Mouse (Mus musculus) embryonic facial prominence, embryonic 13.5 days (tissue): ENCODE measurements around the gene Serpinf1. TPM values are rescaled to one million over a fixed set of nuclear protein-coding genes. Genes with fewer than 3 reads are reported as not detected.

Experiments
- ATAC-seq: fragments of 200-750 bp; cut with Nextera tagmentation; 2 replicates; pipeline ENCODE4 v1.8.0; 2017; ENCODE audit warnings: low read depth; ENCODE audit not compliant: insufficient number of reproducible peaks, insufficient read depth, low FRiP score, low TSS enrichment
- H3K27ac ChIP-seq: fragments of 300-500 bp; sonication (generic); 2 replicates; pipeline ENCODE4 v1.5.1; 2015; ENCODE audit warnings: moderate library complexity, mild to moderate bottlenecking, inconsistent platforms
- H3K27me3 ChIP-seq: fragments of 300-500 bp; sonication (generic); 2 replicates; pipeline ENCODE4 v1.6.1; 2015; ENCODE audit warnings: mild to moderate bottlenecking, inconsistent platforms
- H3K36me3 ChIP-seq: fragments of 300-500 bp; sonication (generic); 2 replicates; pipeline ENCODE4 v1.6.1; 2015; ENCODE audit warnings: mild to moderate bottlenecking, inconsistent platforms
- H3K4me1 ChIP-seq: fragments of 300-500 bp; sonication (generic); 2 replicates; pipeline ENCODE4 v1.6.1; 2015; ENCODE audit warnings: inconsistent platforms
- H3K4me2 ChIP-seq: fragments of 300-500 bp; sonication (generic); 2 replicates; pipeline ENCODE4 v1.6.1; 2015; ENCODE audit warnings: moderate library complexity, mild to moderate bottlenecking, inconsistent platforms
- H3K4me3 ChIP-seq: fragments of 300-500 bp; sonication (generic); 2 replicates; pipeline ENCODE4 v1.5.1; 2015; ENCODE audit warnings: mild to moderate bottlenecking, inconsistent platforms
- H3K9ac ChIP-seq: fragments of 300-500 bp; sonication (generic); 2 replicates; pipeline ENCODE4 v1.6.1; 2015; ENCODE audit warnings: mild to moderate bottlenecking, inconsistent platforms
- H3K9me3 ChIP-seq: fragments of 300-500 bp; sonication (generic); 2 replicates; pipeline ENCODE4 v1.6.1; 2016; ENCODE audit warnings: inconsistent platforms
- WGBS: fragments of 180-500 bp; shearing (Covaris S2); methylation state at CpG from one replicate; pipeline ENCODE4 v1.1.7; 2015; ENCODE audit warnings: mixed read lengths; 5-methylcytosine and 5-hydroxymethylcytosine counted together
- polyA plus RNA-seq: library from polyadenylated mRNA; unstranded; fragments of >200 nt; fragmentation: Nextera tagmentation; extraction: Ambion mirVana; gene quantifications from 2 replicates; pipeline ENCODE4 v1.2.1, GENCODE M21; 2015

The Serpinf1 gene
- polyA plus RNA-seq, result 259 and 277 TPM in 2 replicates

GRCm38 (mm10) chr11:75422013-75422792 is at the start of gene Serpinf1:
Serpinf1 (minus strand) TSS chr11:75422701.
- Histone ChIP-seq H3K9me3 (no peaks in the 10 kb centered on the region), H3K4me1 (peaks cover 32% of the 10 kb centered on the region), H3K36me3 (peaks cover 10% of the 10 kb centered on the region), H3K27me3 (no peaks in the 10 kb centered on the region), H3K9ac (peak within 1 kb of the TSS; percentile 77), H3K4me2 (peak within 1 kb of the TSS; percentile 83), H3K27ac (peak within 1 kb of the TSS; percentile 88), H3K4me3 (peak within 1 kb of the TSS; percentile 57)
- ATAC-seq, result no peak
- WGBS, result 15% methylated on average over 10 of the region's 10 CpGs

DNA sequence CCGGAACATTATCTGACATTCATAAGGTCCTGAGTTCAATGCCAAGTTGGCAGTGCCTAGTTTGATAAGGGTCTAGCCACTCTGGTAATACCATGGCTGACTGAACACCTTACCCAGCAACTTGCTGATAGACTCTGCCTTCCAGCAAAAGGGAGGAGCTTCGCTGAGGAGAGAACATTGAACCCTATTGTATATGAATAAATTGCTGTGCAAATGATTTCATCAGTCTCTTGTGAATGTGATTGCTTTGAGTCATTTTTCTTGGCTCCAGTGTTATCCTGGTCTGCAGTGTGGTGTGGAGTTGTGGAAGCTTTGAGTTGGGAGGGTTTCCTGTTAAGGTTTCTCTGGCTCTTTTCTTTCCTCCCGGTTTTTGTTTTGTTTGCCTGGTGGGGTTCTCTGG is 48.2 kb upstream of the Serpinf1 start:
- 75% methylated on average over 3 of the region's 3 CpGs for WGBS
- H3K27me3 ChIP-seq, result no peaks in the 10 kb centered on the region
- no peak for ATAC-seq
- H3K9ac ChIP-seq, result no peak overlapping the region
- H3K4me1 ChIP-seq, result peaks cover 17% of the 10 kb centered on the region
- H3K9me3 ChIP-seq, result no peaks in the 10 kb centered on the region
- H3K27ac ChIP-seq, result no peak overlapping the region
- H3K36me3 ChIP-seq, result peaks cover 3% of the 10 kb centered on the region; the same call in 1 of the 2 replicates
- no peak overlapping the region for H3K4me3 ChIP-seq
- no peak overlapping the region for H3K4me2 ChIP-seq

DNA sequence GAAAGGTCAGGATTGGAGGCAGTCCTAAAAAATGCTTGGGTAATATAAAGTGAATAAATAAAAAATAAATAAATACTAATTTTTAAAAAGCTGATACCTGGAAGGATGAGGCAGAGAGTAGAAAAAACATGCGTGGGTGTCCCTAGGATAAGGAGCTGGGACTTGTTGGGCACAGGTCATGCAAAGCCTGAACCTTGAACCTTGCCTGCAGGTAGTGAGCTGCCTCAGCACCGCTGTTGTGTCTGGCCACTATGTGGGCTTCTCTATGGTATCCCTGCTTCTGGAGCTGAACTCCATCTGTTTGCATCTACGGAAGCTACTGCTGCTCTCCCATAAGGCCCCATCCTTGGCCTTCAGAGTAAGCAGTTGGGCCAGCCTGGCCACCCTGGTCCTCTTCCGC is 46.8 kb upstream of the Serpinf1 start:
- Histone ChIP-seq H3K4me1 (peaks cover 17% of the 10 kb centered on the region), H3K36me3 (peaks cover 11% of the 10 kb centered on the region), H3K27me3 (no peaks in the 10 kb centered on the region), H3K4me2 (no peak overlapping the region), H3K4me3 (no peak overlapping the region), H3K9ac (no peak overlapping the region), H3K9me3 (no peaks in the 10 kb centered on the region), H3K27ac (no peak overlapping the region)
- no peak for ATAC-seq
- WGBS, result 91% methylated on average over 4 of the region's 4 CpGs

GRCm38 (mm10) chr11:75468410-75468809 is 45.9 kb upstream of the Serpinf1 start:
- Histone ChIP-seq H3K27me3 (no peaks in the 10 kb centered on the region), H3K4me3 (peak overlapping the region; percentile 52), H3K9ac (peak overlapping the region; percentile 80), H3K9me3 (no peaks in the 10 kb centered on the region), H3K36me3 (peaks cover 11% of the 10 kb centered on the region), H3K4me1 (peaks cover 21% of the 10 kb centered on the region), H3K4me2 (peak overlapping the region; percentile 78), H3K27ac (peak overlapping the region; percentile 70)
- no peak; the same call in 1 of the 2 replicates for ATAC-seq
- WGBS, result 68% methylated on average over 7 of the region's 7 CpGs

GRCm38 (mm10) chr11:75467512-75468215 is 45.2 kb upstream of the Serpinf1 start:
- 20% methylated on average over 19 of the region's 19 CpGs for WGBS
- ATAC-seq, result peak; percentile 69; the same call in 1 of the 2 replicates
- Histone ChIP-seq H3K27me3 (no peaks in the 10 kb centered on the region), H3K4me3 (peak overlapping the region; percentile 52), H3K36me3 (peaks cover 11% of the 10 kb centered on the region), H3K27ac (peak overlapping the region; percentile 70), H3K9me3 (no peaks in the 10 kb centered on the region), H3K4me1 (peaks cover 28% of the 10 kb centered on the region), H3K4me2 (peak overlapping the region; percentile 78), H3K9ac (peak overlapping the region; percentile 80)

DNA sequence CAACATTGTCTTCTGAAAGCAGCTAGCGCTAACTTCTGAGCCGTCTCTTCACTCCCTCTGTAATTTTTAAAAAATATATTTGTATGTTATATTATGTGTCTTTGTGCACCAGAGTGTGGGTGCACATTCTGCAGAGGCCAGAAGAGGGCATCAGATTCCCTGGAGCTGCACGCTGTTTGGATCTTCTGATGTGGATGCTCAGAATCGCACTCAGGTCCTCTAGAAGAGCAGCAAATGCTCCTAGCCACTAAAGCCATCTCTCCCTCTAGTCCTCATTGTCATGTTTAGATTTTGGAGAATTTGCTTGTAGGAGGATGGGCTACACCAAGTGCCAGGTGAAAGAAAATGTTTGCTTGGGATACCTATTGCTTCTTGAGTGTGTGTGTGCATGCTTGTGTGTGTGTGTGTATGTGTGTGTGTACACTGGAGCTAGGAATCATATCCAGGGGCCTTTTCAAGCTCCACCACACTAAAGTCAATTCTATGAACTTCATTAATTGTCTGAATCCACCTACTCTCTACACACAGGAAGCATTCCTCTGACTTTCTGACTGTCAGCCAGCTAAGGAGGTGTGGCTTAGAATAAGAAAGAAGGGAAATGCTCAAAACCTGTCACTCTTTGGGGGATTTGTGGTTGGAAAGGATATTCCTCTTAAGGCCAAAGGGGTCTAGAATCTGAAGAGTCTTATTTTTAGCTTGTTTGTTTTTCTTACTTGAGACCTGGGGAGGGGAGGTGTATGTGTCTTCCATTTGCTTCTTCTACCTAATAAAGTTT is 44.4 kb upstream of the Serpinf1 start:
- Histone ChIP-seq H3K36me3 (peaks cover 11% of the 10 kb centered on the region), H3K4me1 (peaks cover 36% of the 10 kb centered on the region), H3K27me3 (no peaks in the 10 kb centered on the region), H3K4me2 (no peak overlapping the region; the same call in 1 of the 2 replicates), H3K9me3 (no peaks in the 10 kb centered on the region), H3K27ac (no peak overlapping the region; the same call in 1 of the 2 replicates), H3K4me3 (no peak overlapping the region), H3K9ac (no peak overlapping the region)
- 95% methylated on average over 4 of the region's 4 CpGs for WGBS
- ATAC-seq, result no peak

GRCm38 (mm10) chr11:75465051-75465450 is 42.5 kb upstream of the Serpinf1 start:
- Histone ChIP-seq H3K9ac (no peak overlapping the region), H3K4me1 (peaks cover 40% of the 10 kb centered on the region)
- WGBS, result 80% methylated on average over 6 of the region's 6 CpGs

GRCm38 (mm10) chr11:75464417-75464816 is 41.9 kb upstream of the Serpinf1 start:
- Histone ChIP-seq H3K4me3 (no peak overlapping the region), H3K9ac (no peak overlapping the region), H3K9me3 (no peaks in the 10 kb centered on the region), H3K4me1 (peaks cover 46% of the 10 kb centered on the region), H3K4me2 (no peak overlapping the region), H3K27me3 (no peaks in the 10 kb centered on the region), H3K27ac (no peak overlapping the region), H3K36me3 (peaks cover 11% of the 10 kb centered on the region)
- no peak for ATAC-seq
- WGBS, result 87% methylated on average over 6 of the region's 6 CpGs

More at GRCm38 (mm10) chr11:75465051-75465450, 42.5 kb upstream of the Serpinf1 start:
- no peak for ATAC-seq
- peaks cover 11% of the 10 kb centered on the region for H3K36me3 ChIP-seq
- H3K4me3 ChIP-seq, result no peak overlapping the region
- no peaks in the 10 kb centered on the region for H3K9me3 ChIP-seq
- H3K27ac ChIP-seq, result no peak overlapping the region
- no peak overlapping the region for H3K4me2 ChIP-seq
- no peaks in the 10 kb centered on the region for H3K27me3 ChIP-seq

DNA sequence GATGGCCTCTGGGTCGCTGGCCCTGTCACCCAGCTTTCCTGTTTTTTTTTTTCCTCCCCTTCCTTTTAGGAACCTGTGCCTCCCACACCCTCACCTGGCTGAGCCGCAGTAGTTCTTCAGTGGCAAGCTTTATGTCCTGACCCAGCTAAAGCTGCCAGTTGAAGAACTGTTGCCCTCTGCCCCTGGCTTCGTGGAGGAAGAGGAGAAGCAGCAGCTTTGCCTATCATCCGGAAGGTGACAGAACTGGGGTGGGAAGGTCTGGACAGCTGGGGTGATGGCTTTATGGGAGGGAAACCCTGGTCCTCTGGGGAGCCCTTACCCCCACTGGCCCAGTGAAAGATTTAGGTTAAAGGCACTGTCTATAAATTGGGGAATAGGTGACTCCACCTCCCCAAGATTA is 41.1 kb upstream of the Serpinf1 start:
- H3K4me1 ChIP-seq, result peaks cover 47% of the 10 kb centered on the region
- ATAC-seq, result no peak
- H3K4me2 ChIP-seq, result peak overlapping the region; percentile 98
- H3K9me3 ChIP-seq, result no peaks in the 10 kb centered on the region
- 56% methylated on average over 4 of the region's 4 CpGs for WGBS
- peak overlapping the region; percentile 82 for H3K27ac ChIP-seq
- H3K36me3 ChIP-seq, result peaks cover 11% of the 10 kb centered on the region
- no peak overlapping the region for H3K9ac ChIP-seq
- no peak overlapping the region for H3K4me3 ChIP-seq
- H3K27me3 ChIP-seq, result no peaks in the 10 kb centered on the region

GRCm38 (mm10) chr11:75462865-75463336 is 40.4 kb upstream of the Serpinf1 start:
- Histone ChIP-seq H3K4me1 (peaks cover 40% of the 10 kb centered on the region), H3K4me3 (peak overlapping the region; percentile 64), H3K27ac (peak overlapping the region; percentile 82), H3K9me3 (no peaks in the 10 kb centered on the region), H3K4me2 (peak overlapping the region; percentile 98), H3K27me3 (no peaks in the 10 kb centered on the region), H3K9ac (peak overlapping the region; percentile 68), H3K36me3 (peaks cover 11% of the 10 kb centered on the region)
- under 1% methylated on average over 9 of the region's 9 CpGs for WGBS
- ATAC-seq, result no peak

GRCm38 (mm10) chr11:75462253-75462783 is 39.8 kb upstream of the Serpinf1 start:
- peak overlapping the region; percentile 98 for H3K4me2 ChIP-seq
- H3K9ac ChIP-seq, result peak overlapping the region; percentile 68
- H3K27ac ChIP-seq, result peak overlapping the region; percentile 82
- H3K27me3 ChIP-seq, result no peaks in the 10 kb centered on the region
- H3K4me3 ChIP-seq, result peak overlapping the region; percentile 64
- 0 out of 2 replicates have a peak, but pooled peaks have one; percentile 11 for ATAC-seq
- peaks cover 34% of the 10 kb centered on the region for H3K4me1 ChIP-seq
- peaks cover 11% of the 10 kb centered on the region for H3K36me3 ChIP-seq
- 6% methylated on average over 14 of the region's 16 CpGs for WGBS
- no peaks in the 10 kb centered on the region for H3K9me3 ChIP-seq
